In genomic region chr3:38221834-38222215, GRCm38 (mm10) we compare ENCODE assay signal across 22 mouse cellular contexts.
DNase-seq lines count a peak whose midpoint lies in the region; ATAC-seq and TF ChIP-seq lines count a peak whose summit lies in the region.
"Had no signal": no experiment of that assay in that cellular context is flagged by ENCODE, and none has a peak within 500 bp of the region (broad histone marks: within the 10 kb centered on the region; RNA-seq: fewer than 3 reads in every experiment).

No protein-coding gene starts in this region.

- peak overlapping the region; percentile 15; the same call in 1 of the 2 replicates for H3K4me2 ChIP-seq in kidney, postnatal 0 days (ENCODE audit: low read length)
- H3K4me2 ChIP-seq in midbrain, embryonic 13.5 days (replicated peaks) = no peak overlapping the region
- no peak overlapping the region for H3K4me2 ChIP-seq in midbrain, embryonic 14.5 days (ENCODE audit: low read length)
- H3K4me2 ChIP-seq in stomach, embryonic 15.5 days = no peak overlapping the region
- H3K4me2 ChIP-seq: hindbrain, embryonic 12.5 days; limb, embryonic 12.5 days; liver, embryonic 12.5 days; midbrain, embryonic 12.5 days; neural tube, embryonic 15.5 days had no signal

- no peak for TF ChIP-seq CTCF in kidney, postnatal 0 days (IDR thresholded peaks at IDR 0.05; ENCODE audit: low read depth)

- H3K4me1 ChIP-seq in kidney, postnatal 0 days (replicated peaks; ENCODE audit: insufficient read depth, low read length) = no peaks in the 10 kb centered on the region
- H3K4me1 ChIP-seq in midbrain, embryonic 13.5 days (replicated peaks) = no peaks in the 10 kb centered on the region
- H3K4me1 ChIP-seq in midbrain, embryonic 14.5 days (ENCODE audit: control insufficient read depth, insufficient read depth, low read length) = no peaks in the 10 kb centered on the region
- no peaks in the 10 kb centered on the region for H3K4me1 ChIP-seq in stomach, embryonic 15.5 days
- H3K4me1 ChIP-seq: heart, embryonic 13.5 days; hindbrain, embryonic 12.5 days; limb, embryonic 12.5 days; liver, embryonic 12.5 days; midbrain, embryonic 12.5 days; neural tube, embryonic 15.5 days had no signal

- peak; percentile 70 for DNase-seq in heart, adult 11 months
- no peak for DNase-seq in heart, postnatal 25 days (ENCODE audit: low spot score)
- DNase-seq in kidney, postnatal 0 days (ENCODE audit: low spot score) = no peak
- DNase-seq in kidney, adult 11 months = no peak
- DNase-seq in midbrain, embryonic 14.5 days = no peak
- no peak for DNase-seq in frontal cortex, postnatal 14 days (ENCODE audit: low spot score in 2 of 2)
- DNase-seq: adrenal gland, postnatal 25 days; cerebellum, adult 11-12 months; cerebellum, postnatal 14 days; liver, postnatal 0 days; retina, postnatal 1 day; right cerebral cortex, postnatal 14 days; thymus, postnatal 4 days had no signal

- intact Hi-C loops in heart, postnatal 25 days (cut with DNase I) = loop anchor here (5.0 kb wide), 2 partner anchors 585 to 755 kb away; partner anchors contain the start of gene Spry1

- 71% methylated on average over 8 of the region's 8 CpGs for WGBS in kidney, postnatal 0 days
- WGBS in midbrain, embryonic 13.5 days = 92% methylated on average over 8 of the region's 8 CpGs
- 90% methylated on average over 8 of the region's 8 CpGs for WGBS in midbrain, embryonic 14.5 days
- 79% methylated on average over 8 of the region's 8 CpGs for WGBS in stomach, embryonic 15.5 days

- H3K27ac ChIP-seq in kidney, postnatal 0 days = no peak overlapping the region
- no peak overlapping the region for H3K27ac ChIP-seq in midbrain, embryonic 13.5 days
- no peak overlapping the region for H3K27ac ChIP-seq in midbrain, embryonic 14.5 days (replicated peaks; ENCODE audit: low read depth, low read length)
- peak overlapping the region; percentile 32; the same call in 1 of the 2 replicates for H3K27ac ChIP-seq in stomach, embryonic 15.5 days
- H3K27ac ChIP-seq: heart, embryonic 13.5 days; hindbrain, embryonic 12.5 days; limb, embryonic 12.5 days; liver, embryonic 12.5 days; midbrain, embryonic 12.5 days; neural tube, embryonic 15.5 days had no signal

- H3K9ac ChIP-seq in kidney, postnatal 0 days (ENCODE audit: low read depth, low read length) = no peak overlapping the region
- no peak overlapping the region for H3K9ac ChIP-seq in midbrain, embryonic 13.5 days (replicated peaks)
- no peak overlapping the region for H3K9ac ChIP-seq in midbrain, embryonic 14.5 days (replicated peaks; ENCODE audit: low read length)
- no peak overlapping the region for H3K9ac ChIP-seq in stomach, embryonic 15.5 days
- H3K9ac ChIP-seq: heart, embryonic 13.5 days; hindbrain, embryonic 12.5 days; limb, embryonic 12.5 days; liver, embryonic 12.5 days; liver, postnatal 0 days; midbrain, embryonic 12.5 days; neural tube, embryonic 15.5 days had no signal

- H3K27me3 ChIP-seq in kidney, postnatal 0 days (ENCODE audit: insufficient read depth, low read length) = no peaks in the 10 kb centered on the region
- H3K27me3 ChIP-seq in midbrain, embryonic 13.5 days = no peaks in the 10 kb centered on the region
- H3K27me3 ChIP-seq in midbrain, embryonic 14.5 days (ENCODE audit: control insufficient read depth, insufficient read depth, low read length) = no peaks in the 10 kb centered on the region
- no peaks in the 10 kb centered on the region for H3K27me3 ChIP-seq in stomach, embryonic 15.5 days (replicated peaks)
- H3K27me3 ChIP-seq: heart, embryonic 13.5 days; hindbrain, embryonic 12.5 days; limb, embryonic 12.5 days had no signal

- H3K4me3 ChIP-seq in kidney, postnatal 0 days (replicated peaks; ENCODE audit: low read depth, low read length) = no peak overlapping the region
- no peak overlapping the region for H3K4me3 ChIP-seq in midbrain, embryonic 13.5 days (replicated peaks)
- H3K4me3 ChIP-seq in midbrain, embryonic 14.5 days (replicated peaks; ENCODE audit: low read depth, low read length) = no peak overlapping the region
- H3K4me3 ChIP-seq in stomach, embryonic 15.5 days (replicated peaks) = no peak overlapping the region
- H3K4me3 ChIP-seq: heart, embryonic 13.5 days; hindbrain, embryonic 12.5 days; limb, embryonic 12.5 days; liver, embryonic 12.5 days; midbrain, embryonic 12.5 days; neural tube, embryonic 15.5 days had no signal

- peak; percentile 25; the same call in 1 of the 2 replicates for ATAC-seq in kidney, postnatal 0 days (replicated peaks; ENCODE audit: low FRiP score, low read depth)
- peak; percentile 20; the same call in 1 of the 2 replicates for ATAC-seq in midbrain, embryonic 13.5 days
- no peak for ATAC-seq in midbrain, embryonic 14.5 days (ENCODE audit: low FRiP score, low TSS enrichment)
- no peak for ATAC-seq in stomach, embryonic 15.5 days (ENCODE audit: insufficient read depth, low FRiP score, low read depth)
- ATAC-seq: forebrain, embryonic 16.5 days; liver, embryonic 12.5 days; liver, postnatal 0 days had no signal

- H3K9me3 ChIP-seq in kidney, postnatal 0 days (replicated peaks; ENCODE audit: low read length) = no peaks in the 10 kb centered on the region
- H3K9me3 ChIP-seq in midbrain, embryonic 13.5 days = no peaks in the 10 kb centered on the region
- H3K9me3 ChIP-seq in midbrain, embryonic 14.5 days (ENCODE audit: control insufficient read depth, low read length) = no peaks in the 10 kb centered on the region
- no peaks in the 10 kb centered on the region for H3K9me3 ChIP-seq in stomach, embryonic 15.5 days
- H3K9me3 ChIP-seq: heart, embryonic 13.5 days; hindbrain, embryonic 12.5 days; limb, embryonic 12.5 days; liver, embryonic 12.5 days; midbrain, embryonic 12.5 days; neural tube, embryonic 15.5 days had no signal

- H3K36me3 ChIP-seq in kidney, postnatal 0 days (ENCODE audit: insufficient read depth, low read length) = no peaks in the 10 kb centered on the region
- H3K36me3 ChIP-seq in midbrain, embryonic 13.5 days = no peaks in the 10 kb centered on the region
- H3K36me3 ChIP-seq in midbrain, embryonic 14.5 days (ENCODE audit: control insufficient read depth, insufficient read depth, low read length) = no peaks in the 10 kb centered on the region
- no peaks in the 10 kb centered on the region for H3K36me3 ChIP-seq in stomach, embryonic 15.5 days
- H3K36me3 ChIP-seq: heart, embryonic 13.5 days; hindbrain, embryonic 12.5 days; limb, embryonic 12.5 days; liver, embryonic 12.5 days; midbrain, embryonic 12.5 days; neural tube, embryonic 15.5 days had no signal

Comparison
In these comparisons a context has a peak if more than half of its experiments do, and no peak if none do; other contexts are left out.
1. ATAC-seq: peak in kidney, postnatal 0 days (single experiment) and midbrain, embryonic 13.5 days (single experiment); none in midbrain, embryonic 14.5 days (single experiment) and stomach, embryonic 15.5 days (single experiment).